Mouse (Mus musculus) embryo, embryonic 11 days (tissue): ENCODE results near the gene Phf1.
"Not testable (repeated sequence)": the region's sequence is repeated elsewhere in the genome, so short reads cannot be mapped to it uniquely, and the experiment has no call there.

Source experiments
- DNase-seq: peaks from one replicate; pipeline ENCODE4 v3.0.0-alpha.2; 2015

Phf1 gene

GRCm38 (mm10) chr17:26932839-26933398, at the start of gene Phf1:
Gene Phf1, plus strand, starts transcription at chr17:26933052.
- DNase-seq: peak; percentile 96

DNA sequence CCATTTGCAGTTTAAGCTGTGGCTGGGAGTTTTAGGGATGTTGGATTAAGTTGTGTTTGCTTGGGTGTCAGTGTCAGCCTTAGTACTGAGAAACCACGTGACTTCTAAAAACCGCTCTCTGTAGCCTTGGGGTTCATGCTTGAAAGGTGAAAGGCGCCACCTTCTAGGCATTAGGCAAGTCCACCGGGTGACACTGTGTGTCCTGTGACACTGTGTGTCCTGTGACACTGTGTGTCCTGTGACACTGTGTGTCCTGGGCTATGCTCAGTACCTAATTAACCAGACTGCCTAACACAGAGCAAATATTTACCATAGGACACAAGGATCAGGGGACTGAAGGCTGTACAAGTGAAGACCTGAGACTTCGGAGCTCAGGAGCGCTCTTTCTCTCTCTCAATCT, 49.3 kb upstream of the Phf1 start:
- DNase-seq: no peak

DNA sequence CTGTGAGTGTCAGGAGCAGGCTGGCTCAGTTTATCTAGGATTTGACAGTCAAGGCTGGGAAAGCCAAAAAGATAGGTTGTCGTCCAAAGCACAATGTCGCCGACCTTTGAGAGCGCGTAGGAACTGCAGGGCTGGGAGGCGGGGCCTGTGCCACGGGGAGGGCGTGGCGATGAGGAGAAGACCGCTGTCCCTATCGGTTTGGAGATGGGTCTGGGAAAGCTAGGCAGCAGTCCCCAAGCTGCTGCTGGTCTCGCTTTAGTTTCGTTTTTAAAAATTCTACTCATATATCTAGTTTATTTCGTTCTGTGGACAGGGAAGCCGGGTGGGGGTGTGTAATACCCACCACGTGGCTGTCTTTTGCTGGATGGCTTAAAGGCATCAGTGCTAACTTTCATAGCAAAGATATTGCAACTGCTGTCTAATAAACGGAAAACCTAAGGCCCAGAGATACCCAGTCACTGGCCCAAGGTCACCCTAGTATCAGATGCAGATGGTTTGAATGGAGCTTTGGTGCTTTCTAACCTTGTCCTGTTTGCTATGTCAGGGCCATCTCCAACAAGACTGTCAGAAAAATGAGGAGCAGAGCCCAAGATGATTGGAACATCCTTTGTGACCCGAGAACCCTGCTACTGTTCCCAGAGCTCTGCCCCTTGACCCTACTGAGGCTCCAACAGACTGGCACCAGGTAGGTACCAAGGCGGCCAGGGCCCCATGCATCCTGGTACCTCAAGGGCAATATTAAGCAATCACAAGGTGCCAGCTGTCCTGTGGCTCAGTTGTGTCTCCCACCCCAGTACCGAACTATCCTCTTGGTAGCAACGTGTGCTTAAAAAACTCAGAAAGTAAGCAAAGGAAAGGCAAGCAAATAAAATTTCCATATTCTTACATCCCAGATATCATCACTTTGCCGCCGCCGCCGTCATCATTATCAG, 47.6 kb upstream of the Phf1 start:
- peak; percentile 90 for DNase-seq

- DNase-seq: peak; percentile 90
Observed at GRCm38 (mm10) chr17:26886047-26886749, 46.7 kb upstream of the Phf1 start.

DNA sequence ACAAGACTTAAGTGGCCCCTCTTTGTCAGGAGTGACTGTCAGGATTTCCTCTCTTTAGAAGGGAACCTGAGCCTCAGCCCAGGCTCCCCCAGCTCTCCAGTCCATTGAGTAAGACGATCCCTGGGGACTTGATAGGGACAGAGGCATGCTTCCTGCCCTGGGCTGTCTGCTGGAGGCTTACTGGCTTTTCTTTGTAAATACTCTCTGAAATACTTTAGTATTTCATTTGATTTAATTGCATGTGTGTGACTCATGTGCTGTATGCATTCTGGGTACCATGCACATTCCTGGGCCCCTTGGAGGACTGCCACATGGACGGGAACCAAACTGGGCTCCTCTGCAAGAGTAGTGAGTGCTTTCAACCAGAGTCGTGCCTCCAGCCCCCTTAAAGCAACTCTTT, 44.9 kb upstream of the Phf1 start:
- DNase-seq: no peak

DNA sequence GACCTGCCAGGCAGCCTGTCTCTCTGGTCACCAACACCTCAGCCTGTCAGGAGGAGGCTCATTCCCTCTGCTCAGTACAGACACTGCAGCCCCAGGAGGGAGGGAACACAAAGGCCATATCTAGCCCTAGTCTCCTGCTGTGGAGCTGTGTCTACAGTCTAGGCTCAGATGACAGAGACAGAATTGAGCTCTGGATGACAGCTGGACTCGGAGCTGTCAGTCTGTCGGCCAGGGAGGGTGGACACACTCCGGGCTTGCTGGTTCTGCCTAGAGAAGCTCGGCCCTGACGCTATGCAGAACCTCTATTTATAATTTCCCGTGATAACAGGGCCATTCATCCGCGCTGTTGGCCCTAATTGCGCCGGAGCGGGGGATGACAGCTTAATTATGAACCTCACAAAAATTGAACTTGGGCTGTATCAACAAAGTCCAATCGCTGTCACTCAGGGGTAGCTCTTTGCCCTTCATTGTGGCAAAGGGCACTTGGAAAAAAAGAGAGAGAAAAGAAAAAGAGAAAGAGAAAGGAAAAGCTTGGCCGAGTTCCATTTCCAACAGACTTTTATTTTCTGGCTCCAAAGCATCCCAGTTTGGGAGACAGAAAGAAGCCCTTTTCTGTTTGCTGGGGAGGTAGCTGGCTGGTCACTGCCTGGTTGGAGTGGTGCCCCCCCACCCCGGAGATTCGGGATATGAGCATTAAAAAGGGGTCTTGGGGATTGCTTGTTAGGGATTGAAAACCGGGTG, 40.0 kb upstream of the Phf1 start:
- DNase-seq: no peak

GRCm38 (mm10) chr17:26893492-26893891, 39.4 kb upstream of the Phf1 start:
- DNase-seq: no peak

- DNase-seq: no peak
Observed at GRCm38 (mm10) chr17:26894342-26894741, 38.5 kb upstream of the Phf1 start.

GRCm38 (mm10) chr17:26895578-26895977, 37.3 kb upstream of the Phf1 start:
- peak; percentile 82 for DNase-seq

DNA sequence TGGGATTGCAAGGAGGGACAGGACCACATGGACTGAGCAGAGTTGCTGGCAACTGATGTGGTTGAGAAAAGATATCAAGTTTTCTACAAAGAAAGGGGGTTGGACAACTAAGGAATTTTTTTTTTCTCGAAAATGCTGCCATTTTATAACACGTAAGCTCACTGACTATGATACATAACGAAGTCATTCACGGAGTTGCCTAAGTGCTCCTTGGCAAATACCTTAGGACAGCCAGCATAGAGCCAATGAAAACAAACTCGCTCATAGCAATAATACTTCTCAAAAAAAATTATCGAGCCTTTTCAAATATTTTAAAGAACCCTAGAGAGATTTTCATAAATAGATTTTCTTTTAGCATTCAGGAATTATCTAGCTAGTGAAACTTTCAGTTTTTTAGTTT, 31.9 kb upstream of the Phf1 start:
- DNase-seq: no peak

- DNase-seq: no peak
Observed at GRCm38 (mm10) chr17:26904320-26904719, 28.5 kb upstream of the Phf1 start.

DNA sequence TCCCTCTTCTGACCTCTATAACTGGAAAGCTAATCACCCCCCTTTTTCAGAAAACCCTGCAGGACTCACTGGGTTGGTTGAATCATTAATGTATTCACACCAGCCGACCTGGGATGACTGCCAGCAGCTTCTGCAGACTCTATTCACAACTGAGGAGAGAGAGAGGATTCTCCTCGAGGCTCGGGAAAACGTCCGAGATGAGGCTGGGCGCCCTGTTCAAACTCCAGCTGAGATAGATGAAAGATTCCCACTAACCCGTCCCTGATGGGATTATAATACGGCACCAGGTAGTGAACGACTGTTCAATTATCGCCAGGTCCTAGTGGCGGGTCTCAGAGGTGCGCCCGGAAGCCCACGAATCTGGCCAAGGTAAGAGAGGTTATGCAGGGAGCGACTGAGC, 25.3 kb upstream of the Phf1 start:
- not testable (repeated sequence) for DNase-seq

DNA sequence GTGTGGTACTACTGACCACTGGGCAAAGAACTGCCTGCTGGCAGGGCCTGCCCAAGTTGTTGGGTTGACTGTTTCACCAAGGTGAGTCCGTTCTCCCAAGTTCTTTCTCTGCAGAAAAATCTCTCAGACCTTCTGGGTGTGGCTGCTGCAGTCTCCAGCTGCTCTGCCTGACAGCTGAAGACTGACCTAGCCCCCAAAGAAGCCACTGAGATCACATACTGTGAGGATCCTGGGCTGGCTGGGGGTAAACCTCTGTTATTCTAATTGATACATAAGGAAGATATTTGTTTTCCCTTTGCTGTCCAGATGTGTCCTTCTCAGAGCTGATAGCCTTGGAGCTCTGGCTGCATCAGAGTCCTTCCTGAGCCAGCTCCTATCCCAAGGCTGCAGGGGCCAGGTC, 17.6 kb upstream of the Phf1 start:
- DNase-seq: no peak

GRCm38 (mm10) chr17:26916711-26917482, 16.0 kb upstream of the Phf1 start, which contains the start of gene Kifc5b:
Gene Kifc5b, plus strand, starts transcription at chr17:26917091.
- peak; percentile 98 for DNase-seq

DNA sequence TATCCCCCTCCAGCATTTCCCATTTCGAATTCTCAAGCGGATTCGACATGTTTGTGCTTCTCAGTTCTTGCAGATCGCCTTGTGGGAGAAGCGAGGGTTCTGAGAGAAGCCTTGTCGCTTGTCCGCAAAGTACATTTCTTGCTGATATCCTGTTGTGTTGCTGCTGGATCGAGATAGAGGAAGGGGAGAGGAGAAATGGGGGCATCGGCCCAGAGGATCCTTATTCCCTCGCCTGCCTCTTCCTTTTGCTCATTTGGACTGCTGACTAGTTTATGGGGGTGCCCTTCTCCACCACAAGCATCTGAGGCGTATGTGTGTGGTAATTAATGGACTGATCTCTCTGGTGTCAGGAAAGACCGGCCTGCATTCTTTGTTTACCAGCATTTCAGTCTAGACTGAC, 15.3 kb upstream of the Phf1 start:
- DNase-seq: peak; percentile 9

DNA sequence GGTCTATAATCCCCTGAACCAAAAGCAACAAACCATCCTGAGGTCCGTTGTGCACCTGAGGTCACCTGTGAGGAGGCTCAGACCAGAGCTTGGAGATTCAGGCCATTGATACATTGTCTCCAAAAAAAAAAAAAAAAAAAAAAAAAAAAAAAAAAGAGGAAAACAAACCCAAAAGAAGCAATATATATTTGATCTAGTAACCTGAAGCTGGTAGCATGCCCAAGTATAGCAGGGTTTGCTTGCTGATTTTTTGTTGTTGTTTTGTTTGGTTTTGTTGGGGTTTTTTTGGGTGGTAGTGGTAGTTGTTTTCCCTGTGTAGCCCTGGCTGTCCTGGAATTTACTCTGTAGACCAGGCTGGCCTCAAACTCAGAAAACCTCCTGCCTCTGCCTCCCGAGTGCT, 14.5 kb upstream of the Phf1 start:
- no peak for DNase-seq

DNA sequence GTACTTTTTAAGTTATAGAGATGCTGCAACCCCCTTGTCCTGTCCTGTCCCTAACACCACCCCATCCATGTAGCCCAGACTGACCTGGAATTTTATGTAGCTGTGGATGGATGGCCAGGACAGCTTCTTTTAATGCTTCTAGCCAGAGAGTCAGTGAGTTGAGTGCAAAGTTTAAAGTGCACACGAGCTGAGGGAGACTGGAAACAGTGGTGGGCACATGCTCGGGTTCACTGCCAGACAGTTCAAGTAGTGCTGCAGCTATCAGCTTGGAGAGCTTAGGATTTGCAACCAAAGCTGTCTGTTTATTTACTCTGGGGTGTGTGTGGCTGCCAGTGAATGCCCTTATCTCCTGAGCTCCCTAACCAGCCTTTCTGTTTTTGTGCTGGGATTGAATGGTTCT, 13.3 kb upstream of the Phf1 start:
- not testable (repeated sequence) for DNase-seq

DNA sequence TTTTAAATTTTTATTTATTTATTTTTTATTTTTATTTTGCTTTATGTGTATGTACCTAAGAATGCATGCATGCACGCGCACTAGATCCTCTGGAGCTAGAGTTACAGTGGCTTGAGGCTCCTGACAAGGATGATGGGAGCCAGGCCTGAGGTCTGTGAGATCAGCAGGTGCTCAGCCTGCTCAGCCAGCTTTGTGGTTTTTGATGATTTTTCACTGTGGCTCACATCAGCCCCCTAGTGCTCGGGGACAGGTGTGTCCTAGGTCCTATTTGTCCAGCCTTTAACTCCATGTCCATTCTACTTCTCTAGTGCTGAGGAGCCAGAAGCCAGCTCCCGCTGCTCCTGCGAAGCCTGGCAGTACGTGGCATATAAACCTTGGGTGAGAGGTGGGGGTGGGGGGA, 10.5 kb upstream of the Phf1 start:
- not testable (repeated sequence) for DNase-seq

GRCm38 (mm10) chr17:26925414-26925813, 7.4 kb upstream of the Phf1 start:
- not testable (repeated sequence) for DNase-seq

DNA sequence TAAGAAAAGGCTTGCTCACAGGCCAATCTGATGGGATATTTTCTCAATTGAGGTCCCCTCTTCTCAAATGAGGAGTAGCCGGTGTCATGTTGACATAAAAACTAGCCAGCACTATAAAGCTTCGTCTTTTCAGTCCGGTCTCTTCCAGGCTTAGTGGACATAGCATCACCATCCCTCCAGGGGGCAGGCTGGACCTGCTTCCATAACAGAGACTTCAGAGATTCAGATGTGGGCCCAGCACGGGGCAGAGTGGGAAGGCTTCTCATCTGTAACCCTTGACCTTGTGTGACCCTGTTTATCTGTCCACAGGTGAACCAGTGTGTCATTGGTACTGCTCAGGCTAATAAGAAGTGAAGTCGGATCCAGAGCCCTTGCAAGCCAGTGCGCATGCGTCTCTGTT, 1.1 kb upstream of the Phf1 start:
- peak; percentile 67 for DNase-seq

GRCm38 (mm10) chr17:26933419-26933818, 567 bp downstream of the Phf1 start:
- no peak for DNase-seq
